Mouse (Mus musculus) thymus, postnatal 4 days (tissue): ENCODE results near the gene Fgfr2.

Experiments used
- DNase-seq: peaks from one replicate; pipeline ENCODE4 v3.0.0; 2021

Gene Fgfr2

DNA sequence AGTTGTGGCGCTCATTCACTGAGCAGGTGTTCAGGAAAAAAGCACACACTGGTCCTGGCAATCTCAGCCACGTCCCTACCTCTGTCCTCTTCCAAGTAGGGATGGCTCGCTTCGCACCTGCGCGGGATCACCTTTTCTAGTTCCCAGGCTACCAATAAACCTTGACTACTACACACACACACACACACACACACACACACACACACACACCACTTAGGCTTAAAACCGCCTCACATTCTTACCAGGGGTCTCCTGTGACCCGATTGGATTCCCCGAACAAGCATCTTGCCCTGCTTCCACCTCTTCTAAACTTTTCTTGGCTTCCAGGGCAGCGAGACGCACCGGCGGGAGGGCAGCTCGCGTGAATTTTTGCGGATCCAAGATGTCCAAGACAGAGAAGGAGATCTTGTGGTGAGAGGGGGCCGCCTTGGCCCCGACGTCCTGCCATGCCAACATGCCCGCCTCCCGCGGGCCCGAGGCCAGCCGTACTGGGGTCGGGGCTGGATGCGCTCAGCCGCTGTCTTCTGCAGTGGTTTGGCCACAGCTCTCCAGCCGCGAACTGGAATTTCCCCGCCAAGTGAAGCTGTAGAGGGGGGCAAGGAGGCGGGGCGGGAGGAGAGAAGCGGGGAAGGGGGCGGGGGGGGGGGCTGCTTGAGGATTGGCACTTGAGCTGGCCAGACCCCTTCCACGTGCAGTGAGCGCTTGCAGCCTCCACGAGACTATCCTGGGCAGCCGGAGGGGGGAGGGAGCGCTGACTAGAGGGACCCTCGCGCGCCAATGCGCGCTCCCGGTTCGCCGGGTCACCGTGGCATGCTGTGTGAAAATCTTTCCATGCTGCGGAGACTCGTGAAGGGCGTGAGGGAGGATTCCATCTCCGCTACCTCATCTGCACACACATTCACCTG, 523.8 kb downstream of the Fgfr2 start, which contains the start of gene Nkx1-2:
Gene Nkx1-2, minus strand, starts transcription at position 567 of the 905 bp plus-strand sequence.
- DNase-seq, result no peak

- peak; percentile 28 for DNase-seq
Measured at GRCm38 (mm10) chr7:132597251-132598041, 525.7 kb downstream of the Fgfr2 start.

GRCm38 (mm10) chr7:132596557-132597250, 526.4 kb downstream of the Fgfr2 start:
- no peak for DNase-seq

DNA sequence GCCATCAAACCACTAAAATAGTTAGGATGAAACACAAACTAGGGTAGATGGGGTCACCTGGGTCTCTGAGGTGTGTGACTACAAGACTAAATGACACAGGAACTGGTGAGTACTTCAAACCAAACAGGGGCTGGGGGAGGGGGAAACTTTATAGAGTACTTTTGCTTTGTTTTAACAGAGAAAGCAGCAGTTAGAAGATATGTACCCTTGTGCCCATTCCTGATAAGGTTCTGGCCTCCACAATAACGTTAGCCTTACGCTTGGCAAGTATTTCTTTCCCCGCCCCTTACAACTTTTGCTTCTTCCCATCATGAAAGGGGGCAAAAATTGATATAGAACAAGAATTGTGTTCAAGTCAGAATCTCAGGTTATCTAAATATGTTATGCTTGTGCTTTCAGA, 527.4 kb downstream of the Fgfr2 start:
- DNase-seq, result no peak

GRCm38 (mm10) chr7:132594325-132594724, 528.8 kb downstream of the Fgfr2 start:
- DNase-seq, result no peak

DNA sequence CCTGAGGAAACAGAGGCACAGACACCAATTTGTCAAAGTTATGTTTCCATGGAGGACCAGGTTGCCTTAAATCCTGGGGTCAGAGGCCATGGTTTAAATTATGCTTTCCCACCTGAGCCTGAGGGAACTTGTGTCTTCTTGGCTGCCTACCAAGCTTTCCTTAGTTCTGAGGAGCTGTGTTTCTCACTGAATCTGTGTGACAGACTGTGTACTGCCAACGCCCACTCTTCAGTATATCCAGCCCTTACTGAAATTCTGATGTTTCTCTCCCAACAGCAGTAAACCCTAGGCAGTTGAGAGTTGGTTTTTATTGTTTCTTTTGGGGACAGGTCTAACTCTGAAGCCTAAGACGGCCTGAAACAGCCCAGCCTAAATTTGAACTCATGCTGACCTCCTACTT, 529.4 kb downstream of the Fgfr2 start:
- no peak for DNase-seq

DNA sequence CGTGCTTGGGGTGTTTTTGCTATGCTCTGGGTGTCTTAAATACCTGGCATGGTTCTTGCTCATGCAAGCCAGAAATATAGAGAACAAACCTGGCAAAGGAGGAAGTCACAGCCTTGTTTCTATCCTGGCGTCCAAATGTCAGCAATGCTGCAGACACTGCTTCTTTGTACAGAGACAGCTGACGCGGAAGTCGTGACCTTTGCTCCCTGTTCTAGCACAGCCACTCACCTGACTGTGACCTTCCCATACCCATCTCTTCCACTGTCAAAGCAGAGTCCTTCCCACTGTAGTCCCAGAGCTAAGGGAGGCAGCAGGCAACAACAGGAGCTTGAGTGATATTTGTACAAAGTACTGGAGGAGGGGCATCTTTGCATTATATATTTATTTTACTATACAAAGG, 533.5 kb downstream of the Fgfr2 start:
- no peak for DNase-seq

GRCm38 (mm10) chr7:132587167-132587566, 536.0 kb downstream of the Fgfr2 start:
- no peak for DNase-seq

DNA sequence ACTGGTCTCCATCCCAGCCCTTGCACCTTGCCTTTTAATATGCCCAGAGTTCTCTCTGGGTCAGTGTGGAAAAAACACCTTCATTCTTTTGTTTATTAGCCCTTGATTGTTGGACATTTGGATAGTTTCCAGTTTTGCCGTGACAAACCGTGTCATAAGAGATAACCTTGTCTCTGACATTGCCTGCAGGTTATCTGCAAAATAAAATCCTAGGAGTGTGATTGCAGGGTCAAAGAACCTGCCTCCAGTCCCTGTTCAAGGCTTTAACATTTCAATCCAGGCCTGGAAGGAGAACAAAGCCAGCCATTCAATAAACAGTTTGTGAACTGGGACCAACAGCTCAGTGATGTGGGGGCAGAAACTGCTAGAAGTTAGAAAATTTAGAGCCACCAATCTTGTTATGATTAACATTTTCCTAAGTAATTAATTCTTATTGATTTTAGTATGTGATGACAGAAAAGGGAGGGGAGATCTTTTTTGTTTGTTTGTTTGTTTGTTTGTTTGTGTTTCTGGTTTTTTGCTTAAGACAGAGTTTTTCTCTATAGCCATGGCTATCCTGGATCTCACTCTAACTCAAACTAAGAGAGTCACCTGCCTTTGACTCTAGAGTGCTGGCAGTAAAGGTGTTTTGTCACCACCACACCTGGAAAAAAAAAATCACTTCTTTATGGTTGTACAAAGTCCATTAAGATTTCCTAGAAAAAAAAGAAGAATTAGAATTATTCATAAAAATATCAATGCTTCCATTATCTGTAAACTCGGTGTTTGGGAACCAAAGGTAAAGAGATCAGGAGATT, 537.3 kb downstream of the Fgfr2 start:
- no peak for DNase-seq

- no peak for DNase-seq
Measured at GRCm38 (mm10) chr7:132581441-132581840, 541.7 kb downstream of the Fgfr2 start.

DNA sequence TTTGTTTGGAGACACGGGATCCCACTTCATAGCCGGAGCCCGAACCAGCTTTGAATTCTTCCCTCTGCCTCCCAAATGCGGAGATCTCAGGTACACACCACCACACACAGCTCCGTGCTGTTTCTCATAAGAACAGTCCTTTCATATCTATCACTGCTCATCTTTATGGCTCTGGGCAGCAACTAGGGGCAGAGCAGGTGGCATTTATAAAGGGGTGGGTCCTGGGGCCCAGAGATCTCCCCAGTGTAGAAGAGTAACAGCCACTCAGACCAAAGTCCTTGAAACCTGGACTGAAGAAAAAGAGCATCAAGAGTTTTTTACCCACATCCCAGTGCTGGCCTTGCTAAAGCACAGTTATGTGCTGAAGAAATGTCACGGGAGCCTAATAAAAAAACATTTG, 542.6 kb downstream of the Fgfr2 start:
- DNase-seq, result no peak

DNA sequence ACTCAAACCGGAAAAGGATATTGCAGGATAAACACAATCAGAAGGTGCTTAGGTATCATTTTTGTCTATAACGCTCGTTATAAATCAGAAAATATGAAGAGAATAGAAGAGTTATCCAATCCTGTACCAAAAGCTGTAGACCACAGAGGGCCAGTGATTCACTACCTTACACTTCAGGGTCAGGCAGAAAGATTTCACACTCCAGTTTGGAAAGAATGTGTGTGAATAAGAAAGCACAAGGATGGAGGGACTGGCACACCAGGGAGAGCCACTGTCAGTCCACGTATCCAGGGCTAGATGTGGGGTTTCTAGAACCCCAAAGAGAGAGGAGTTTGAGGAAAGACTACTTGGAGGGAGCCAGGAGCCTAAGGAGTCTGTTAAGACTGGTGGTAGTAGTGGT, 546.3 kb downstream of the Fgfr2 start:
- DNase-seq, result no peak

GRCm38 (mm10) chr7:132576116-132576650, 547.0 kb downstream of the Fgfr2 start, which contains the start of gene Oat:
Gene Oat (minus strand): TSS chr7:132576398.
- peak; percentile 95 for DNase-seq

DNA sequence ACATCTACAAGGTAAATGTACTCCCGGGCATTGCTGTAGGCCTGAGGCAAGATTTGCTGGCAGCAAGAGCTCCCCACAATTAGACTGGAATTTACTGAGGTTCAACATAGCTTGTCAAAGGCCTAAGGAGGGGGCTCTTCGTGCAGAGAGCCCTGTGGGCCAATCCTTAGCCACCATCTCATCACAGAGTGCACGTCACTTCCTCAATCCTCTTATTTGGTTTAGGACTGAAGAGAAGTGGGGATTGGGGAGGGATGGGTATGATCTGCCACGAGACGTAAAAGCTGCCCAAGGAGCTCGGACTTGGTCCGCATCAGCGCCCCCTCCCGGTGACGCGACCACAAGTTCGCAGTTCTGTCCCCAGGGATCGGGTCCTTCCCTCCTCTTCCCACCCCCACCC, 547.5 kb downstream of the Fgfr2 start:
- DNase-seq, result peak; percentile 92

GRCm38 (mm10) chr7:132574646-132575045, 548.5 kb downstream of the Fgfr2 start:
- DNase-seq, result no peak

DNA sequence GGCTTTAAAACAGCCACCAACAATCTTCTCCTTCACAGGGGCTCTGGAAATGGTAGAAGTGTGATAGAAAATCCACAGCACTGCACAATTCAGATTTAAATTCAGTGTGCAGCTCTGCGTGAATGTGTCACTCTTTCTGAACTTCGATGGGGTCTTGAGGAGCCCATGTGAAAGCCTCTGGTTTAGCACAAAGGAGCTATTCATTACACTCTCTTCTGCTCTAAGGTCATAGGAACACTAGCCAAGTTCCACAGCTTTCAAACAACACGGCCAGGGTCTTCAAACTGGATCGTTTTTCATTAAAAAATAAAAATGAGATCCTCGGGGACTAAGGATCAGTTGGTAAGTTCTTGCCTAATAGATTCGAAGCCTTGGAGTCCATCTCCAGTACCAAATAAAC, 549.9 kb downstream of the Fgfr2 start:
- DNase-seq, result no peak

DNA sequence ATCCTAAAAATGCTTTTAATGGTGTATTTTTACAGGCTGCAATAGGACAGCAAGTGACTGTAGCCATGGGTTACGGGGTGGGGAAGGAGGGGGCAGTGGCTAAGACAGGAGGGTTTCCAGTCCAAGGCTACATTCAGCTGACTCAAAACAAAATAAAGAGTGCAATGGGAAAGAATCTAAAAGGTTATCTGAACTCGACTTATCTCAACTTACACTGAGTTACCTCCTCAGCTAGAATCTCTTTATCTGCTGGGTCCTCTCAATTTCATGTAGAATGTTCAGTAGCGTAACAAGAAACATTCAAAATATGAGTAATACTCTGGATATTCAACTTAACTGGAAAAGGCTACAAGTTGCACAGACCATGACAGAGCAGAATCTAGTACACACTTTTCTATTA, 550.4 kb downstream of the Fgfr2 start:
- no peak for DNase-seq

- no peak for DNase-seq
Measured at GRCm38 (mm10) chr7:132571481-132571880, 551.7 kb downstream of the Fgfr2 start.

DNA sequence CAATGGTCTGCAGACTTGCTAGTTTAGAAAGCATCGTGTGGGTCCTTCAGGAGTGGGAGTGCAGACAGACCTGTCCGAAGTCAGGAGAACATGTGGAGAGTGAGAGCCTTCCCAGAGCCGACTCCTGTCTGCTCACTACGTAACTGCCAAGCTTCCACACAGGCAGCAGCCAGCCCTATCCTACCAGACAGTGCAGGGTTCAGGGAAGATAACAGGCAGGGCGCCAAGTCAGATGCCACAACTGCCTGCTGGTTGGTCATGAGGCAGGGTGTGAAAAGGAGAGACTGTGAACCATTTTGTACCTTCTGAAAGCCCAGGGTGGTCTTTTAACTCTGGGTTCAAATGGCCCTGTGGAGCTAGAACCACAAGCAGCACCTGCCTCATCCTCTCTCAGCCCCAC, 553.1 kb downstream of the Fgfr2 start:
- peak; percentile 14 for DNase-seq

DNA sequence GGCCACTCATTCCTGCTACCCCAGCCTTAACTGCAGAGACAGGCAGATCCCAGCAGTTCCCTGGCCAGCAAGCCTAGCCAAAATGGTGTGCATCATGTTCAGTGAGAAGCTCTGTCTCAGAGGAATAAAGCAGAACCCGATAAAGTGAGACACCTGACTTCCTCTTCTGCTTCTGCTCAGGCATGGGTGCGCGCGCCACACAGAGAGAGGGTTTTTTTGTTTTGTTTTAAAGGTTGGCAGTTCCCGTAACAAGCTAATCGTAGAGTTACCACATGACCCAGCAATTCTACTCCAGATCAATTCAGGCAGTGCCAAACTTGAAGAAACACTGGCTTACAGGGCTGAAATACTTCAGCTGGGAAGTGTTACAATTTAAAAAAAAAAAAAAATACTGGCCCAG, 554.3 kb downstream of the Fgfr2 start:
- DNase-seq, result peak; percentile 71

- DNase-seq, result no peak
Measured at GRCm38 (mm10) chr7:132565831-132566230, 557.3 kb downstream of the Fgfr2 start.

DNA sequence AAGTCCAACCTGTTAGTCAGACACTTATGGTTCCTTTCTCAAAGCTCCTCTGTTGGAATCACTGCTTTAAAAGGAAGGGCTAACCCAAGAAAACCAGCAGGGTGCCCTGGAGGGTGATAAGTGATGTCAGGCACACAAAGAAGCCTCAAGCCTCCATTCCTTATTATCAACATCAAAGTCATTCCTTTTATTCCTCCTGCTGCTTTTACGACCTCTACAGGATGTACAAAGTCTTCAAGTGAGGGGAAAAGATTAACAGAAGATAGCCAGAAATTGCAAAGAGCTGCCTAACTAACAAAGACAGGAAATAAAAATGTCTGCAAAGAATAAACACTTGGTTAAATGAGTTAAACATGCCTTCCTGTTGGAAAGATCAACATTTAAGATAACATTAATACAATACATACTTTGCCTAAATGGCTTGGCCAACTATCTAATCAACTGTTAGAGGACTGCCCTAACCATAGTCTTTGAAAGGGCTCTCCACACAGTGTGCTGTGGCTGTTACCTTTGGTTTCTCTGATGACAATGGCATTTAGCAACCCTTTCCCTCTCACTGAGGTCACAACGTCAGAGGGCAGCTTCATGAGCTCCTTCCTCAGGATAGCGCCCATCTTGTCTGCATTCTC, 563.9 kb downstream of the Fgfr2 start:
- DNase-seq, result no peak
